ENCODE assay signal across 9 mouse cellular contexts in the genomic region with DNA sequence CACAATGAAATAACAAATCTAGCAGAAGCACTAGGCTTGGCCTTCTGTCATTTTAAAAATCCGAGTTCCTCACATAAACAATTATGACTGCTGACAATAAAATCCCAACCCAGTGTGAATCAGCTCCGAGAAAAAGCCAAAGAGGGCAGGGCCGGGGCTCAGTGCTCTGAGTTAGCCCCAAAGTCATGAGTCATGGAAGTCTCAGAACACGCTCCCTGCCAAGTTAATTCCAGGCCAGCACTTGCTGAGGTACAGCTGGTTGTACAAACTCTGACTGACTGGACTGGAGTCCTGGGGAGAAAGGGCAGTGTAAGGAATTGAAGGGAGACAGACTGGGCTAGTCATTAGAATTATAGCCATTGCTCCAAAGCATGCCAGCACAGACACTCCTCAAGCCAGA. TPM values are rescaled to one million over a fixed set of nuclear protein-coding genes. Genes with fewer than 3 reads are reported as not detected.
DNase-seq lines count a peak whose midpoint lies in the region; ATAC-seq lines count a peak whose summit lies in the region.
"Had no signal": no experiment of that assay in that cellular context is flagged by ENCODE, and none has a peak within 500 bp of the region (broad histone marks: within the 10 kb centered on the region; RNA-seq: fewer than 3 reads in every experiment).

No protein-coding gene starts in this region.

- no peak overlapping the region for H3K9ac ChIP-seq in kidney, embryonic 14.5 days (ENCODE audit: low read depth, low read length)
- no peak overlapping the region for H3K9ac ChIP-seq in forebrain, embryonic 12.5 days
- H3K9ac ChIP-seq: liver, embryonic 13.5 days had no signal

- peaks cover 9% of the 10 kb centered on the region for H3K4me1 ChIP-seq in kidney, embryonic 14.5 days (ENCODE audit: control insufficient read depth, insufficient read depth, low read length)
- no peaks in the 10 kb centered on the region for H3K4me1 ChIP-seq in forebrain, embryonic 12.5 days
- H3K4me1 ChIP-seq in limb, embryonic 10.5 days, result peaks cover 22% of the 10 kb centered on the region
- H3K4me1 ChIP-seq: liver, embryonic 13.5 days had no signal

- no peaks in the 10 kb centered on the region for H3K36me3 ChIP-seq in kidney, embryonic 14.5 days (ENCODE audit: control insufficient read depth, insufficient read depth, low read length)
- H3K36me3 ChIP-seq in forebrain, embryonic 12.5 days (replicated peaks), result no peaks in the 10 kb centered on the region
- no peaks in the 10 kb centered on the region for H3K36me3 ChIP-seq in limb, embryonic 10.5 days
- H3K36me3 ChIP-seq: liver, embryonic 13.5 days had no signal

- peak; percentile 46 for DNase-seq in kidney, adult 18-20 months
- DNase-seq in gastrocnemius, postnatal 10 days, result peak; percentile 62
- DNase-seq in kidney, postnatal 25 days, result peak; percentile 62 to 85
- peak; percentile 86 for DNase-seq in urinary bladder, postnatal 14 days (ENCODE audit: low spot score)
- no peak for DNase-seq in frontal cortex, adult 2 months (ENCODE audit: extremely low spot score in 1 of 2, low spot score in 1 of 2)
- no peak for DNase-seq in limb, embryonic 10.5 days (ENCODE audit: low spot score)
- DNase-seq: liver, embryonic 13.5 days had no signal

- H3K9me3 ChIP-seq in kidney, embryonic 14.5 days (ENCODE audit: control insufficient read depth, low read length), result no peaks in the 10 kb centered on the region
- H3K9me3 ChIP-seq in forebrain, embryonic 12.5 days, result no peaks in the 10 kb centered on the region
- no peaks in the 10 kb centered on the region for H3K9me3 ChIP-seq in limb, embryonic 10.5 days (replicated peaks)
- H3K9me3 ChIP-seq: liver, embryonic 13.5 days had no signal

- H3K27me3 ChIP-seq in kidney, embryonic 14.5 days (ENCODE audit: control insufficient read depth, insufficient read depth, low read length), result no peaks in the 10 kb centered on the region
- H3K27me3 ChIP-seq in forebrain, embryonic 12.5 days, result no peaks in the 10 kb centered on the region
- H3K27me3 ChIP-seq in limb, embryonic 10.5 days (ENCODE audit: low read depth, poor library complexity, severe bottlenecking), result no peaks in the 10 kb centered on the region
- H3K27me3 ChIP-seq: liver, embryonic 13.5 days had no signal

- H3K4me3 ChIP-seq in kidney, embryonic 14.5 days (ENCODE audit: low read length), result no peak overlapping the region
- H3K4me3 ChIP-seq in forebrain, embryonic 12.5 days (replicated peaks), result no peak overlapping the region
- H3K4me3 ChIP-seq in limb, embryonic 10.5 days, result no peak overlapping the region
- H3K4me3 ChIP-seq: liver, embryonic 13.5 days had no signal

- ATAC-seq in kidney, embryonic 14.5 days (ENCODE audit: low FRiP score, low TSS enrichment), result no peak; the same call in 1 of the 2 replicates
- no peak for ATAC-seq in forebrain, embryonic 12.5 days (ENCODE audit: low FRiP score)

- WGBS in kidney, embryonic 14.5 days, result 46% methylated on average over 4 of the region's 4 CpGs
- 77% methylated on average over 4 of the region's 4 CpGs for WGBS in forebrain, embryonic 12.5 days
- 79% methylated on average over 4 of the region's 4 CpGs for WGBS in limb, embryonic 10.5 days

- no peak overlapping the region for H3K27ac ChIP-seq in kidney, embryonic 14.5 days (ENCODE audit: low read depth, low read length)
- no peak overlapping the region for H3K27ac ChIP-seq in forebrain, embryonic 12.5 days
- no peak overlapping the region for H3K27ac ChIP-seq in limb, embryonic 10.5 days
- H3K27ac ChIP-seq: liver, embryonic 13.5 days had no signal

- no peak overlapping the region for H3K4me2 ChIP-seq in kidney, embryonic 14.5 days (replicated peaks; ENCODE audit: low read depth, low read length)
- H3K4me2 ChIP-seq in forebrain, embryonic 12.5 days, result no peak overlapping the region
- H3K4me2 ChIP-seq: liver, embryonic 13.5 days had no signal

RNA-seq across cellular contexts. Expression of a gene that starts 28.0 kb away (rescaled TPM):
- polyA plus RNA-seq in kidney, embryonic 14.5 days (2014; fragmentation: Nextera tagmentation; extraction: Ambion mirVana), result 45.0 and 69.8 TPM in 2 replicates
- total RNA-seq in gastrocnemius, postnatal 10 days (2021), result 10 to 100 TPM; 65.5 to 73.5 TPM
- polyA plus RNA-seq in frontal cortex, adult 2 months (2012; rRNA removed), result 19.8 and 23.3 TPM in 2 replicates
- polyA plus RNA-seq in forebrain, embryonic 12.5 days (2016; fragmentation: Nextera tagmentation; extraction: Ambion mirVana), result 24.8 and 27.6 TPM in 2 replicates
- 24.3 and 31.2 TPM in 2 replicates for polyA plus RNA-seq in limb, embryonic 10.5 days (2016; fragmentation: Nextera tagmentation; extraction: Ambion mirVana)

Comparison
In these comparisons a context has a peak if more than half of its experiments do, and no peak if none do; other contexts are left out.
1. DNase-seq: peak in kidney, adult 18-20 months (single experiment), gastrocnemius, postnatal 10 days (single experiment), kidney, postnatal 25 days (2 of 2) and urinary bladder, postnatal 14 days (single experiment); none in frontal cortex, adult 2 months (0 of 2) and limb, embryonic 10.5 days (single experiment).